Comparison of ENCODE assay signal across 9 mouse cellular contexts in the genomic region with DNA sequence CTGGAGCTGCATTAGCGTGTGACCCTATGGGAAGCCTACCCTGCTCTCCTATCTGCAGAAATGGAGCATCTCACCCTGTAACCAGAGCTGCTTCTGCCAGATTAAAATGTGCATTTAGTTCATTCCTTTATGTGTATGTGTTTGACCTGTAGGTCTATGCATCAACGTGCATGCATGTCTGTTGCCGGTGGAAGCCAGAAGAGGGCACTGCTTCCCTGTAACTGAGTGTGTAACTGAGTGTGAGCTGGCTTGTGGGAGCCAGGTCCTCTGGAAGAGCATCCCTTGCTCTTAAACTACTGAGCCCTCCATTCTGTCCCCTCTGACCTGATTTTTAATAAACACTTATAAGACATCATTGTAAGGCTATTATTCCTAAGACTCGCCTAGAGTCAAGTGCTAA.
DNase-seq lines count a peak whose midpoint lies in the region; ATAC-seq and TF ChIP-seq lines count a peak whose summit lies in the region.
"Had no signal": no experiment of that assay in that cellular context is flagged by ENCODE, and none has a peak within 500 bp of the region (broad histone marks: within the 10 kb centered on the region; RNA-seq: fewer than 3 reads in every experiment).

No protein-coding gene starts in this region.

- no peak overlapping the region for H3K4me3 ChIP-seq in midbrain, embryonic 11.5 days (ENCODE audit: low read depth, low read length)
- H3K4me3 ChIP-seq in midbrain, embryonic 16.5 days (ENCODE audit: low read depth, low read length): no peak overlapping the region
- H3K4me3 ChIP-seq in kidney, adult 2 months (ENCODE audit: insufficient read depth, low read depth, low read length): no peak overlapping the region
- H3K4me3 ChIP-seq in midbrain, postnatal 0 days (ENCODE audit: low read depth, low read length): no peak overlapping the region
- H3K4me3 ChIP-seq: limb, embryonic 13.5 days had no signal

- 0 out of 2 replicates have a peak, but pooled peaks have one; percentile 61 for ATAC-seq in midbrain, embryonic 11.5 days (ENCODE audit: low FRiP score)
- no peak for ATAC-seq in midbrain, embryonic 16.5 days
- ATAC-seq in frontal cortex, adult (ENCODE audit: low TSS enrichment): peak; percentile 92
- ATAC-seq in midbrain, postnatal 0 days (ENCODE audit: low FRiP score): no peak

- intact Hi-C loops in left cerebral cortex, postnatal 4 days (cut with DNase I): loop anchor here (10.0 kb wide), 1 partner anchor 230 kb away; no protein-coding TSS in a partner anchor

- H3K27me3 ChIP-seq in midbrain, embryonic 11.5 days (ENCODE audit: control insufficient read depth, insufficient read depth, low read length): no peaks in the 10 kb centered on the region
- H3K27me3 ChIP-seq in midbrain, embryonic 16.5 days (ENCODE audit: control insufficient read depth, insufficient read depth, low read depth, low read length): no peaks in the 10 kb centered on the region
- H3K27me3 ChIP-seq in kidney, adult 2 months (replicated peaks; ENCODE audit: control insufficient read depth, insufficient read depth, low read length): no peaks in the 10 kb centered on the region
- no peaks in the 10 kb centered on the region for H3K27me3 ChIP-seq in midbrain, postnatal 0 days (ENCODE audit: insufficient read depth, low read length)
- H3K27me3 ChIP-seq: limb, embryonic 13.5 days had no signal

- 54% methylated on average over 4 of the region's 4 CpGs for WGBS in midbrain, embryonic 11.5 days
- 61% methylated on average over 4 of the region's 4 CpGs for WGBS in midbrain, embryonic 16.5 days
- WGBS in kidney, adult 2 months: 55% methylated on average over 4 of the region's 4 CpGs
- 62% methylated on average over 4 of the region's 4 CpGs for WGBS in midbrain, postnatal 0 days

- H3K4me2 ChIP-seq in midbrain, embryonic 11.5 days: no peak overlapping the region
- no peak overlapping the region for H3K4me2 ChIP-seq in midbrain, embryonic 16.5 days (ENCODE audit: low read length)
- no peak overlapping the region for H3K4me2 ChIP-seq in midbrain, postnatal 0 days (ENCODE audit: low read depth, low read length, poor library complexity, severe bottlenecking)
- H3K4me2 ChIP-seq: limb, embryonic 13.5 days had no signal

- no peak overlapping the region for H3K27ac ChIP-seq in midbrain, embryonic 11.5 days (ENCODE audit: low read depth, low read length)
- H3K27ac ChIP-seq in midbrain, embryonic 16.5 days (ENCODE audit: low read length): no peak overlapping the region
- no peak overlapping the region for H3K27ac ChIP-seq in kidney, adult 2 months (ENCODE audit: insufficient read depth, low read depth, low read length)
- no peak overlapping the region for H3K27ac ChIP-seq in midbrain, postnatal 0 days (ENCODE audit: low read depth, low read length)
- H3K27ac ChIP-seq: limb, embryonic 13.5 days had no signal

- no peaks in the 10 kb centered on the region for H3K4me1 ChIP-seq in midbrain, embryonic 11.5 days (ENCODE audit: control insufficient read depth, insufficient read depth, low read length)
- no peaks in the 10 kb centered on the region for H3K4me1 ChIP-seq in midbrain, embryonic 16.5 days (ENCODE audit: control insufficient read depth, insufficient read depth, low read length)
- no peaks in the 10 kb centered on the region; the same call in 1 of the 2 replicates for H3K4me1 ChIP-seq in kidney, adult 2 months (ENCODE audit: control insufficient read depth, insufficient read depth, low read length)
- H3K4me1 ChIP-seq in midbrain, postnatal 0 days (ENCODE audit: insufficient read depth, low read length): no peaks in the 10 kb centered on the region

- H3K9me3 ChIP-seq in midbrain, embryonic 11.5 days (ENCODE audit: control insufficient read depth, low read length): no peaks in the 10 kb centered on the region
- no peaks in the 10 kb centered on the region for H3K9me3 ChIP-seq in midbrain, embryonic 16.5 days (replicated peaks; ENCODE audit: control insufficient read depth, low read length, poor library complexity, severe bottlenecking)
- no peaks in the 10 kb centered on the region for H3K9me3 ChIP-seq in midbrain, postnatal 0 days (ENCODE audit: low read length)
- H3K9me3 ChIP-seq: limb, embryonic 13.5 days had no signal

- TF ChIP-seq POLR2A in kidney, adult 2 months (IDR thresholded peaks at IDR 0.05; ENCODE audit: low read depth, low read length): no peak

- no peak overlapping the region for H3K9ac ChIP-seq in midbrain, embryonic 11.5 days (ENCODE audit: low read length)
- no peak overlapping the region for H3K9ac ChIP-seq in midbrain, embryonic 16.5 days (ENCODE audit: low read depth, low read length)
- no peak overlapping the region for H3K9ac ChIP-seq in midbrain, postnatal 0 days (replicated peaks; ENCODE audit: low read length, poor library complexity, severe bottlenecking)
- H3K9ac ChIP-seq: limb, embryonic 13.5 days had no signal

- peak; percentile 94 for TF ChIP-seq CTCF in kidney, adult 2 months (conservative IDR thresholded peaks at IDR 0.05; ENCODE audit: insufficient read depth, insufficient read length, low read depth, low read length)
- peak; percentile 66 for TF ChIP-seq CTCF in midbrain, postnatal 0 days (IDR thresholded peaks at IDR 0.05)

- no peaks in the 10 kb centered on the region for H3K36me3 ChIP-seq in midbrain, embryonic 11.5 days (ENCODE audit: control insufficient read depth, insufficient read depth, low read length)
- no peaks in the 10 kb centered on the region for H3K36me3 ChIP-seq in midbrain, embryonic 16.5 days (ENCODE audit: control insufficient read depth, insufficient read depth, low read length)
- H3K36me3 ChIP-seq in kidney, adult 2 months (ENCODE audit: control insufficient read depth, insufficient read depth, low read length): no peaks in the 10 kb centered on the region
- no peaks in the 10 kb centered on the region for H3K36me3 ChIP-seq in midbrain, postnatal 0 days (ENCODE audit: insufficient read depth, low read length)
- H3K36me3 ChIP-seq: limb, embryonic 13.5 days had no signal

- peak; percentile 71 for DNase-seq in midbrain, embryonic 11.5 days (ENCODE audit: low spot score, missing footprints)
- DNase-seq in cerebellum, adult 8-10 months: peak; percentile 51
- DNase-seq in kidney, adult 2 months: peak; percentile 51
- DNase-seq in left cerebral cortex, postnatal 4 days: peak; percentile 56
- peak; percentile 47 for DNase-seq in midbrain, postnatal 0 days (ENCODE audit: low spot score)
- DNase-seq in yolk sac, embryonic 10.5 days (ENCODE audit: low spot score): peak; percentile 33

Comparison
In these comparisons a context has a peak if more than half of its experiments do, and no peak if none do; other contexts are left out.
1. ATAC-seq: peak in midbrain, embryonic 11.5 days (single experiment) and frontal cortex, adult (single experiment); none in midbrain, embryonic 16.5 days (single experiment) and midbrain, postnatal 0 days (single experiment).
2. Peak in every context shown above with its lines, with median percentiles within 50 percentile points of each other: DNase-seq.